Mouse (Mus musculus) midbrain, postnatal 0 days (tissue): Measurements from ENCODE around the gene Scpep1. TPM values are rescaled to one million over a fixed set of nuclear protein-coding genes. Genes with fewer than 3 reads are reported as not detected.

Experiments used
- ATAC-seq: fragments of 200-750 bp; cut with Nextera tagmentation; 2 replicates; pipeline ENCODE4 v1.8.0; 2017; ENCODE audit warnings: moderate number of reproducible peaks, mild to moderate bottlenecking, moderate TSS enrichment, moderate library complexity; ENCODE audit not compliant: low FRiP score
- DNase-seq: peaks from one replicate; pipeline ENCODE4 v3.0.0-alpha.2; 2015; ENCODE audit warnings: low spot score
- H3K27ac ChIP-seq: fragments of 300-500 bp; sonication (generic); 2 replicates; pipeline ENCODE4 v1.5.1; 2014; ENCODE audit warnings: low read depth, mild to moderate bottlenecking, low read length, mixed read lengths
- H3K27me3 ChIP-seq: fragments of 300-500 bp; sonication (generic); 2 replicates; pipeline ENCODE4 v1.6.1; 2014; ENCODE audit warnings: low read length, control low read depth, mixed read lengths; ENCODE audit not compliant: insufficient read depth
- H3K36me3 ChIP-seq: fragments of 300-500 bp; sonication (generic); 2 replicates; pipeline ENCODE4 v1.6.1; 2014; ENCODE audit warnings: low read length, control low read depth, mixed read lengths; ENCODE audit not compliant: insufficient read depth
- H3K4me1 ChIP-seq: fragments of 300-500 bp; sonication (generic); 2 replicates; pipeline ENCODE4 v1.6.1; 2014; ENCODE audit warnings: mild to moderate bottlenecking, control low read depth, antibody characterized with exemption, low read length, mixed read lengths; ENCODE audit not compliant: insufficient read depth
- H3K4me2 ChIP-seq: fragments of 300-500 bp; sonication (generic); 2 replicates; pipeline ENCODE4 v1.6.1; 2014; ENCODE audit warnings: low read depth, mild to moderate bottlenecking, low read length, mixed read lengths; ENCODE audit not compliant: poor library complexity, severe bottlenecking
- H3K4me3 ChIP-seq: fragments of 300-500 bp; sonication (generic); 2 replicates; pipeline ENCODE4 v1.5.1; 2014; ENCODE audit warnings: low read depth, mild to moderate bottlenecking, low read length, moderate library complexity
- H3K9ac ChIP-seq: fragments of 300-500 bp; sonication (generic); replicated peaks from 2 replicates; pipeline ENCODE4 v1.6.1; 2014; ENCODE audit warnings: mild to moderate bottlenecking, low read length, moderate library complexity, mixed read lengths; ENCODE audit not compliant: poor library complexity, severe bottlenecking
- H3K9me3 ChIP-seq: fragments of 300-500 bp; sonication (generic); 2 replicates; pipeline ENCODE4 v1.6.1; 2016; ENCODE audit warnings: low read length, control low read depth
- CTCF ChIP-seq: IDR thresholded peaks from 2 replicates; pipeline ENCODE4 v1.5.1; 2016; ENCODE audit warnings: antibody characterized with exemption, mild to moderate bottlenecking
- WGBS: fragments of 180-500 bp; shearing (Covaris S2); extraction: QIAGEN DNeasy Blood & Tissue Kit; methylation state at CpG from one replicate; pipeline ENCODE4 v1.1.7; 2014; 5-methylcytosine and 5-hydroxymethylcytosine counted together
- polyA plus RNA-seq: library from polyadenylated mRNA; unstranded; fragments of >200 nt; fragmentation: Nextera tagmentation; extraction: Ambion mirVana; gene quantifications from 2 replicates; pipeline ENCODE4 v1.2.1, GENCODE M21; 2015
- total RNA-seq: library from RNA; depleted of rRNA; stranded (reverse); fragments of >200 nt; gene quantifications from 2 replicates; pipeline ENCODE4 v1.2.3, GENCODE M21; 2014

Gene Scpep1
- total and polyA plus RNA-seq, 2 experiments from 2014 or later: 27.2 to 37.1 TPM

DNA sequence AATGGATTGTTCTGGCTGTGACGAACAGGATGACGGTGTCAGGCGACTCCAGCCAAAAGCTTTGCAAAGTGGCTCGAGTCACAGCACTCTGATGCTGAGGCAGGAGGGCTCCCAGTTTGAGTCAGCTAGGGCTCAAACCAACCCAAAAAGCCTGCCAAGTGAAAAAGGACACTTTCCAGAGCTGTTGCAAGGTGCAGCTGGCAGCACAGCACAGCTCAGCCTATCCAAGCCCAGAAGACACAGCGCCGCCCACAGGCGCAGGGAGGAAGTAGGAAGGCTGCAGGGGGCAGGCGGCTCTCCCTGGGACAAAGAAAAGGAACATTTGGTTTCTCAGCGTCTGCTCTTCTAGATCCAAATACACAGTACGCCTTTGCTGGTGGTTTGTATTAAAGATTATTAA is 31.4 kb upstream of the Scpep1 start:
- Histone ChIP-seq H3K27ac (no peak overlapping the region), H3K36me3 (peaks cover 37% of the 10 kb centered on the region), H3K27me3 (no peaks in the 10 kb centered on the region), H3K4me2 (no peak overlapping the region), H3K4me3 (no peak overlapping the region), H3K4me1 (no peaks in the 10 kb centered on the region), H3K9ac (no peak overlapping the region), H3K9me3 (no peaks in the 10 kb centered on the region)
- ATAC-seq (no peak), DNase-seq (no peak)
- 82% methylated on average over 10 of the region's 10 CpGs for WGBS
- no peak for TF ChIP-seq CTCF

DNA sequence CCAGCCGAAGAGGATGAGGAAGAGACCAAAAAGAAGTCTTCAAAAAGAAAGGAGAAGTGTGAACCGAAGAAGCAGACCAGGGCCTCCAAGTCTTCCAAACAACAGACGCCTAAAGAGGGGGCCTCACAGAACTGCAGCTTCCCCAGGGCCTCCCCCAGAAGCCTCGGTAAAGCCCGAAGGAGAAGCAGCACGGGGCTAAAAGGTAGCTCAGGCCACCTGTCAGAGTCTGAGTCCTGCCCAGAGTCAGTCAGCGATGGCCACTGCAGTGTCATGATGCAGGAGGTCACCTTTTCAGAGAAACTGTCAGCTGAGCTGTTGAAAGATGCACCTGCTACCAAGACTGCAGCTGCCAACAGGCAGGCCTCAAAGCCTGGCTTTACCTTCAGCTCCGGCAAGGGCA is 26.1 kb upstream of the Scpep1 start:
- Histone ChIP-seq H3K27me3 (no peaks in the 10 kb centered on the region), H3K36me3 (peaks cover 25% of the 10 kb centered on the region), H3K4me2 (no peak overlapping the region), H3K9ac (no peak overlapping the region), H3K27ac (no peak overlapping the region), H3K4me1 (no peaks in the 10 kb centered on the region), H3K4me3 (no peak overlapping the region), H3K9me3 (no peaks in the 10 kb centered on the region)
- TF ChIP-seq CTCF: no peak
- WGBS: 88% methylated on average over 8 of the region's 8 CpGs
- no peak for DNase-seq
- no peak for ATAC-seq

DNA sequence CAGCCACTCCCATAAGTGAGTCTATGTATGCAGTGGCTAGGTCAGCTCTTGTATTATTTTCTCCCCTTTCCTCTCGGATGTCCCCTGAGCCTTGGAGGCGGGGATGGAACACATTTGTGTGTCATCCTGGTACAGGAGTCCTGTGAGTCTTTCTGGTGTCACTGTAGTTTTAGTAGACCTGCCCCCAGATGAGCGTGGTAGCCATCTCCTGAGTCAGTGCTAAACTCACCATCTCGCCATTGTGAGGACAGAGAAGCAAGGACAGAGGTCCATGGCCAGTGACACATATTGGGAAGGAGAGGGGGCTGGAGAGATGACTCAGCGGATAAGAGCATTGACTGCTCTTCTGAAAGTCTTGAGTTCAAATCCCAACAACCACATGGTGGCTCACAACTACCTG is 21.9 kb upstream of the Scpep1 start:
- Histone ChIP-seq H3K4me2 (no peak overlapping the region), H3K9ac (no peak overlapping the region), H3K36me3 (peaks cover 9% of the 10 kb centered on the region; the same call in 1 of the 2 replicates), H3K4me3 (no peak overlapping the region), H3K9me3 (no peaks in the 10 kb centered on the region), H3K4me1 (peaks cover 2% of the 10 kb centered on the region; the same call in 1 of the 2 replicates), H3K27me3 (no peaks in the 10 kb centered on the region), H3K27ac (no peak overlapping the region)
- ATAC-seq: no peak
- no peak for TF ChIP-seq CTCF
- DNase-seq: no peak
- WGBS: 95% methylated on average over 5 of the region's 5 CpGs

DNA sequence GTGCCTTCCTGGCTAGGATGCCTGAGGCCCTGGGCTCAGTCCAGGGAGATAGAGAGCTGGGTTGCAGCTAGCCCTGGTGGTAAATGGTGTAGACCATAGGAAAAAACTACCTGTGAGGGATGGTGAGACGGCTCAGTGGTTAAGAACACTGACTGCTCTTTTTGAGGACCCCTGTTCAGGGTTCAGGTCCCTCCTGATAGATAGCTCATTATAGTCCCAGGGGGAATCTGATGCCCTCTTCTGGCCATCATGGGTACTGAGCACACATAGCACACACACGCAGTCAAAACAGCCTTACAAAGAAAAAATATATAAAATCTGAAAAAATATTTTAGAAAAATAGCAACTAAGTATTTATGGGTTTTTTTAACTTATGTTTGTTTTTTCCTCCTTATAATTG is 21.1 kb upstream of the Scpep1 start:
- ATAC-seq (no peak), DNase-seq (no peak)
- Histone ChIP-seq H3K27ac (no peak overlapping the region), H3K27me3 (no peaks in the 10 kb centered on the region), H3K36me3 (peaks cover under 1% of the 10 kb centered on the region; the same call in 1 of the 2 replicates), H3K4me2 (no peak overlapping the region), H3K9me3 (no peaks in the 10 kb centered on the region), H3K4me3 (no peak overlapping the region), H3K9ac (no peak overlapping the region), H3K4me1 (peaks cover 2% of the 10 kb centered on the region; the same call in 1 of the 2 replicates)
- 94% methylated on average over 2 of the region's 2 CpGs for WGBS
- peak; percentile 60 for TF ChIP-seq CTCF

- peak overlapping the region; percentile 81 for H3K9ac ChIP-seq
- under 1% methylated on average over 62 of the region's 62 CpGs for whole genome bisulfite sequencing
- peak overlapping the region; percentile 66 for H3K4me3 ChIP-seq
- DNase-seq: peak; percentile 97
- H3K27ac ChIP-seq: peak overlapping the region; percentile 92
- peaks cover 2% of the 10 kb centered on the region; the same call in 1 of the 2 replicates for H3K4me1 ChIP-seq
- H3K27me3 ChIP-seq: no peaks in the 10 kb centered on the region
- TF ChIP-seq CTCF: peak; percentile 90
- peak overlapping the region; percentile 66 for H3K4me2 ChIP-seq
- ATAC-seq: peak; percentile 87
- no peaks in the 10 kb centered on the region for H3K36me3 ChIP-seq
- H3K9me3 ChIP-seq: no peaks in the 10 kb centered on the region
Observed at GRCm38 (mm10) chr11:88973776-88974701, 18.8 kb upstream of the Scpep1 start.

DNA sequence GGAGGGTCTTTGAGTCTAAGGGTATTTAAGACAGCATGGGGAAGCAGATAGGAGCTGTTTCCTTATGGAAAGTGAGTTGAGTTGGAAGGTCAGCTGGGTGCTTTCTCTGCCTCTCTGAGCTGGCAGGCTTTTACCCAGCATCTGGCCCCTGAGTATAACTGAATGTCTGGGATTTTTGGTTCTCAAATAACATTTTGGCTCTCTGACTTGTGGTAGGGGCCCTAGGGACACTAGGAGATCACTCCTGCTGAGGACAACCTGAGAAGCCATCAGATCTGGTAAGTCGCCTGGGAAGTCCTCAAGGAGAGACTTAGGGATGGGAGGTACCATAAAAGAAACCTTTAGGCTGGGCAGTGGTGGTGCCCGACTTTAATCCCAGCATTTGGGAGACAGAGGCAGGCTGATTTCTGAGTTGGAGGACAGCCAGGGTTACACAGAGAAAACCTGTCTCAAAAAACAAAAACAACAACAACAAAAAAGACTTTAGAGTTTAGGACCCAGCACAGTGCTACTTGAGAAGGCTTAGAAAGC is 15.0 kb upstream of the Scpep1 start, which contains the start of gene Coil:
Gene Coil (plus strand): TSS at position 51 of the 531 bp plus-strand sequence.
- no peak within 1 kb of the TSS for H3K27ac ChIP-seq
- peaks cover 2% of the 10 kb centered on the region; the same call in 1 of the 2 replicates for H3K4me1 ChIP-seq
- H3K4me3 ChIP-seq: no peak within 1 kb of the TSS
- DNase-seq (no peak), ATAC-seq (no peak)
- TF ChIP-seq CTCF: no peak
- H3K27me3 ChIP-seq: no peaks in the 10 kb centered on the region
- no peak within 1 kb of the TSS for H3K9ac ChIP-seq
- H3K4me2 ChIP-seq: no peak within 1 kb of the TSS
- WGBS: 40% methylated on average over 2 of the region's 2 CpGs
- no peaks in the 10 kb centered on the region for H3K36me3 ChIP-seq
- no peaks in the 10 kb centered on the region for H3K9me3 ChIP-seq
